Mouse (Mus musculus): ENCODE results near the gene Prkacb. TPM values are rescaled to one million over a fixed set of nuclear protein-coding genes. Genes with fewer than 3 reads are reported as not detected.

Gene Prkacb
- total and polyA plus RNA-seq, 2 experiments = 11.4 to 35.1 TPM

DNA sequence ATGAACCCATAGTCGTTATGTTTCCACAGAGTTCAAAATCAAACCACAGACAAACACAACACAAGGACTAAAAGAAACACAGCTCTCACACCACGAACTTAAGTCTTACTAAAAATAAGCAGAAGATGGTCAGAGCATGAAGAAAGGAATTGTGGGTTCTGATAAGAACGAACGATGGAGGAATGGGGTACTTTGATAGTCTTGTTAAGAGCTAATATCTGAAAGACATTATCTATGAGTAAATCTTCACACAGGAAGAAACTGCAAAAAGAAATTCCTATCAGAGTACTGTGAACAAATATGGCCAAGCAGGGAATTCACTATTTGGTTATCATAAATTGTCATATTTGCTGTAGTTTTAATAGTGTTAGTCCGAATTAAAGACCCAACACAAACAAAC lies 36.1 kb downstream of the Prkacb start:
- 82% methylated on average over 5 of the region's 5 CpGs for WGBS
- Histone ChIP-seq H3K27me3 (ENCODE audit: control insufficient read depth, insufficient read depth, low read length) (no peaks in the 10 kb centered on the region), H3K4me1 (ENCODE audit: control insufficient read depth, insufficient read depth, low read length) (peaks cover 11% of the 10 kb centered on the region), H3K27ac (replicated peaks; ENCODE audit: insufficient read depth, low read depth, low read length) (no peak overlapping the region), H3K79me2 (ENCODE audit: control insufficient read depth, insufficient read depth, low read length) (peaks cover 6% of the 10 kb centered on the region), H3K36me3 (ENCODE audit: control insufficient read depth, insufficient read depth, low read length) (no peaks in the 10 kb centered on the region), H3K9ac (ENCODE audit: low read depth, low read length) (no peak overlapping the region), H3K4me3 (ENCODE audit: insufficient read depth, low read depth, low read length) (no peak overlapping the region)
- no peak for DNase-seq (ENCODE audit: extremely low read depth, low read depth, low spot score)
- no peak for TF ChIP-seq CTCF (IDR thresholded peaks at IDR 0.05; ENCODE audit: low read depth, low read length)
- TF ChIP-seq POLR2A (IDR thresholded peaks at IDR 0.05; ENCODE audit: extremely low read depth, insufficient read depth, low read length) = no peak

GRCm38 (mm10) chr3:146770853-146771252 lies 41.9 kb downstream of the Prkacb start:
- no peak for DNase-seq (ENCODE audit: extremely low read depth, low read depth, low spot score)
- WGBS = 76% methylated on average over 2 of the region's 2 CpGs
- H3K9ac ChIP-seq (ENCODE audit: low read depth, low read length) = no peak overlapping the region
- no peaks in the 10 kb centered on the region for H3K36me3 ChIP-seq (ENCODE audit: control insufficient read depth, insufficient read depth, low read length)
- no peak overlapping the region for H3K4me3 ChIP-seq (ENCODE audit: insufficient read depth, low read depth, low read length)
- H3K79me2 ChIP-seq (ENCODE audit: control insufficient read depth, insufficient read depth, low read length) = peaks cover 6% of the 10 kb centered on the region
- H3K4me1 ChIP-seq (ENCODE audit: control insufficient read depth, insufficient read depth, low read length) = peaks cover 9% of the 10 kb centered on the region; the same call in 1 of the 2 replicates
- no peak overlapping the region for H3K27ac ChIP-seq (replicated peaks; ENCODE audit: insufficient read depth, low read depth, low read length)
- TF ChIP-seq CTCF (IDR thresholded peaks at IDR 0.05; ENCODE audit: low read depth, low read length) (no peak), POLR2A (IDR thresholded peaks at IDR 0.05; ENCODE audit: extremely low read depth, insufficient read depth, low read length) (no peak)
- H3K27me3 ChIP-seq (ENCODE audit: control insufficient read depth, insufficient read depth, low read length) = no peaks in the 10 kb centered on the region

- H3K9ac ChIP-seq (ENCODE audit: low read depth, low read length) = no peak overlapping the region
- H3K27ac ChIP-seq (replicated peaks; ENCODE audit: insufficient read depth, low read depth, low read length) = no peak overlapping the region
- TF ChIP-seq POLR2A (IDR thresholded peaks at IDR 0.05; ENCODE audit: extremely low read depth, insufficient read depth, low read length) (no peak), CTCF (IDR thresholded peaks at IDR 0.05; ENCODE audit: low read depth, low read length) (no peak)
- WGBS = 42% methylated on average over 17 of the region's 17 CpGs
- peaks cover 6% of the 10 kb centered on the region for H3K79me2 ChIP-seq (ENCODE audit: control insufficient read depth, insufficient read depth, low read length)
- H3K4me1 ChIP-seq (ENCODE audit: control insufficient read depth, insufficient read depth, low read length) = peaks cover 9% of the 10 kb centered on the region; the same call in 1 of the 2 replicates
- no peaks in the 10 kb centered on the region for H3K36me3 ChIP-seq (ENCODE audit: control insufficient read depth, insufficient read depth, low read length)
- no peak overlapping the region for H3K4me3 ChIP-seq (ENCODE audit: insufficient read depth, low read depth, low read length)
- no peaks in the 10 kb centered on the region for H3K27me3 ChIP-seq (ENCODE audit: control insufficient read depth, insufficient read depth, low read length)
- peak; percentile 28 for DNase-seq (ENCODE audit: extremely low read depth, low read depth, low spot score)
Measured at GRCm38 (mm10) chr3:146769940-146770659, 42.7 kb downstream of the Prkacb start.

GRCm38 (mm10) chr3:146769569-146769939 lies 43.2 kb downstream of the Prkacb start:
- Histone ChIP-seq H3K9ac (ENCODE audit: low read depth, low read length) (no peak overlapping the region), H3K4me1 (ENCODE audit: control insufficient read depth, insufficient read depth, low read length) (peaks cover 9% of the 10 kb centered on the region; the same call in 1 of the 2 replicates), H3K27me3 (ENCODE audit: control insufficient read depth, insufficient read depth, low read length) (no peaks in the 10 kb centered on the region)

DNA sequence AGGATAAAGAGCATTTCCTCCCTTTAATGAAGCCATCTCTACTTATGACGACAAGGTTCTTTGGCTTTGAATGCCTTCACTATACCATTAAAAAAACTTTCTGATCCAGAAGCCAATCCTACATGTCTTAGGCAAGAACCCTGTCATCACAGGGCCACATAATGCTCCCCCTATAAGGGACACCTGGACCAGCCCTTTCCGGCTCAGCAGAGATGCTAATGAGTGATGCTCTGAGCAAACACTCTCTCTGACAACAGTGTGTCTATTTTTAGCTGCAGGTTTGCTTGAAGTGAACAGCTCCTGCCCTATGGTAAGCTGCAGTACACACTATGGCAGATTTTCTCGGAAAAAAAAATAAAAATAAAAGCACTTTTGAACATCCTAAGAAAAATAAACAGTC lies 43.9 kb downstream of the Prkacb start:
- Histone ChIP-seq H3K9ac (ENCODE audit: low read depth, low read length) (no peak overlapping the region), H3K4me1 (ENCODE audit: control insufficient read depth, insufficient read depth, low read length) (peaks cover 9% of the 10 kb centered on the region; the same call in 1 of the 2 replicates), H3K27me3 (ENCODE audit: control insufficient read depth, insufficient read depth, low read length) (no peaks in the 10 kb centered on the region), H3K4me3 (ENCODE audit: insufficient read depth, low read depth, low read length) (no peak overlapping the region), H3K36me3 (ENCODE audit: control insufficient read depth, insufficient read depth, low read length) (no peaks in the 10 kb centered on the region), H3K79me2 (ENCODE audit: control insufficient read depth, insufficient read depth, low read length) (peaks cover 3% of the 10 kb centered on the region; the same call in 1 of the 2 replicates), H3K27ac (replicated peaks; ENCODE audit: insufficient read depth, low read depth, low read length) (no peak overlapping the region)
- DNase-seq (ENCODE audit: extremely low read depth, low read depth, low spot score) = no peak
- WGBS = 77% methylated on average over 3 of the region's 3 CpGs
- no peak for TF ChIP-seq CTCF (IDR thresholded peaks at IDR 0.05; ENCODE audit: low read depth, low read length)
- no peak for TF ChIP-seq POLR2A (IDR thresholded peaks at IDR 0.05; ENCODE audit: extremely low read depth, insufficient read depth, low read length)

More at GRCm38 (mm10) chr3:146769569-146769939, 43.2 kb downstream of the Prkacb start:
- DNase-seq (ENCODE audit: extremely low read depth, low read depth, low spot score) = no peak
- peaks cover 6% of the 10 kb centered on the region for H3K79me2 ChIP-seq (ENCODE audit: control insufficient read depth, insufficient read depth, low read length)
- 70% methylated on average over 2 of the region's 2 CpGs for whole genome bisulfite sequencing
- no peaks in the 10 kb centered on the region for H3K36me3 ChIP-seq (ENCODE audit: control insufficient read depth, insufficient read depth, low read length)
- no peak overlapping the region for H3K4me3 ChIP-seq (ENCODE audit: insufficient read depth, low read depth, low read length)
- TF ChIP-seq POLR2A (IDR thresholded peaks at IDR 0.05; ENCODE audit: extremely low read depth, insufficient read depth, low read length) = no peak
- no peak for TF ChIP-seq CTCF (IDR thresholded peaks at IDR 0.05; ENCODE audit: low read depth, low read length)
- no peak overlapping the region for H3K27ac ChIP-seq (replicated peaks; ENCODE audit: insufficient read depth, low read depth, low read length)

DNA sequence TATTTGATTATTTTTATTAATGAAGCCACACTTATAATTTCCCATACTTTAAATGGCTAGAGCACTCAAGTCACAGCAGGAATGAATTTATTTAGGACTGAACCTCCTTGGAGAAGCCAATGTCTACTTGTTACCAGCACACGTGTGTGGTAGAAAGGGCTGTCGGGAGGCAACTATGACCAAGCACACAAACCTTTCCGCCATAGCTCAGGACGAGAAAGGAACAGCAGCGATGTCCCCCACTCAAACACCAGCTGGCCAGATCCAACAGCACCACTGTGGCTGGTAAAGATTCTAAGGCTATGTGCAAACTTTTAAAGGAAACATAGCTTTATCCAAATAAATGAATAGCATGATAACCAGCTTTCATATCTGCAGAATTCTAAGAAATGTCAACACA lies 44.4 kb downstream of the Prkacb start:
- Histone ChIP-seq H3K36me3 (ENCODE audit: control insufficient read depth, insufficient read depth, low read length) (no peaks in the 10 kb centered on the region), H3K27ac (replicated peaks; ENCODE audit: insufficient read depth, low read depth, low read length) (no peak overlapping the region), H3K4me1 (ENCODE audit: control insufficient read depth, insufficient read depth, low read length) (peaks cover 9% of the 10 kb centered on the region; the same call in 1 of the 2 replicates), H3K27me3 (ENCODE audit: control insufficient read depth, insufficient read depth, low read length) (no peaks in the 10 kb centered on the region), H3K79me2 (ENCODE audit: control insufficient read depth, insufficient read depth, low read length) (peaks cover 3% of the 10 kb centered on the region; the same call in 1 of the 2 replicates), H3K4me3 (ENCODE audit: insufficient read depth, low read depth, low read length) (no peak overlapping the region), H3K9ac (ENCODE audit: low read depth, low read length) (no peak overlapping the region)
- WGBS = 96% methylated on average over 5 of the region's 5 CpGs
- DNase-seq (ENCODE audit: extremely low read depth, low read depth, low spot score) = no peak
- no peak for TF ChIP-seq CTCF (IDR thresholded peaks at IDR 0.05; ENCODE audit: low read depth, low read length)

All from liver, adult 2 months (tissue).